Mouse (Mus musculus): ENCODE measurements around the gene Dnmt1. TPM values are rescaled to one million over a fixed set of nuclear protein-coding genes. Genes with fewer than 3 reads are reported as not detected.
"Not testable (repeated sequence)": the region's sequence is repeated elsewhere in the genome, so short reads cannot be mapped to it uniquely, and the experiment has no call there.

Dnmt1 gene
- polyA plus RNA-seq (2014; fragmentation: Nextera tagmentation; extraction: Ambion mirVana): 64.7 and 69.6 TPM in 2 replicates

- Histone ChIP-seq H3K4me1 (ENCODE audit: control insufficient read depth, insufficient read depth, low read length) (no peaks in the 10 kb centered on the region), H3K4me3 (ENCODE audit: low read depth, low read length) (no peak within 1 kb of the TSS), H3K27me3 (ENCODE audit: control insufficient read depth, insufficient read depth, low read length) (no peaks in the 10 kb centered on the region), H3K9me3 (ENCODE audit: control insufficient read depth, low read depth, low read length) (no peaks in the 10 kb centered on the region), H3K9ac (replicated peaks; ENCODE audit: low read depth, low read length) (no peak within 1 kb of the TSS), H3K4me2 (replicated peaks; ENCODE audit: low read depth, low read length) (no peak within 1 kb of the TSS), H3K27ac (ENCODE audit: low read length) (no peak within 1 kb of the TSS), H3K36me3 (ENCODE audit: control insufficient read depth, insufficient read depth, low read length) (no peaks in the 10 kb centered on the region)
- 91% methylated on average over 2 of the region's 2 CpGs for WGBS
- no peak for ATAC-seq (ENCODE audit: insufficient number of reproducible peaks, insufficient read depth, low FRiP score, low read depth)
Observed at GRCm38 (mm10) chr9:20959430-20959938, at the start of gene Dnmt1. Gene Dnmt1, minus strand, starts transcription at chr9:20959888.

- no peak overlapping the region for H3K4me2 ChIP-seq (replicated peaks; ENCODE audit: low read depth, low read length)
- WGBS: 79% methylated on average over 7 of the region's 7 CpGs
- no peaks in the 10 kb centered on the region for H3K27me3 ChIP-seq (ENCODE audit: control insufficient read depth, insufficient read depth, low read length)
- H3K4me3 ChIP-seq (ENCODE audit: low read depth, low read length): no peak overlapping the region
- peaks cover 38% of the 10 kb centered on the region for H3K36me3 ChIP-seq (ENCODE audit: control insufficient read depth, insufficient read depth, low read length)
- H3K27ac ChIP-seq (ENCODE audit: low read length): no peak overlapping the region
- H3K4me1 ChIP-seq (ENCODE audit: control insufficient read depth, insufficient read depth, low read length): no peaks in the 10 kb centered on the region
- ATAC-seq (ENCODE audit: insufficient number of reproducible peaks, insufficient read depth, low FRiP score, low read depth): no peak
- H3K9me3 ChIP-seq (ENCODE audit: control insufficient read depth, low read depth, low read length): no peaks in the 10 kb centered on the region
- no peak overlapping the region for H3K9ac ChIP-seq (replicated peaks; ENCODE audit: low read depth, low read length)
Observed at GRCm38 (mm10) chr9:21008007-21008406, 48.3 kb upstream of the Dnmt1 start.

- Histone ChIP-seq H3K9me3 (ENCODE audit: control insufficient read depth, low read depth, low read length) (no peaks in the 10 kb centered on the region), H3K9ac (replicated peaks; ENCODE audit: low read depth, low read length) (no peak overlapping the region), H3K4me1 (ENCODE audit: control insufficient read depth, insufficient read depth, low read length) (no peaks in the 10 kb centered on the region), H3K27me3 (ENCODE audit: control insufficient read depth, insufficient read depth, low read length) (no peaks in the 10 kb centered on the region), H3K4me3 (ENCODE audit: low read depth, low read length) (no peak overlapping the region), H3K27ac (ENCODE audit: low read length) (no peak overlapping the region), H3K4me2 (replicated peaks; ENCODE audit: low read depth, low read length) (no peak overlapping the region), H3K36me3 (ENCODE audit: control insufficient read depth, insufficient read depth, low read length) (peaks cover 38% of the 10 kb centered on the region)
- no peak for ATAC-seq (ENCODE audit: insufficient number of reproducible peaks, insufficient read depth, low FRiP score, low read depth)
- 94% methylated on average over 10 of the region's 10 CpGs for WGBS
Observed at GRCm38 (mm10) chr9:21007313-21007952, 47.7 kb upstream of the Dnmt1 start.

- H3K4me3 ChIP-seq (ENCODE audit: low read depth, low read length): peak within 1 kb of the TSS; percentile 69
- under 1% methylated on average over 72 of the region's 72 CpGs for WGBS
- H3K9me3 ChIP-seq (ENCODE audit: control insufficient read depth, low read depth, low read length): no peaks in the 10 kb centered on the region
- peak; percentile 79 for ATAC-seq (ENCODE audit: insufficient number of reproducible peaks, insufficient read depth, low FRiP score, low read depth)
- H3K4me1 ChIP-seq (ENCODE audit: control insufficient read depth, insufficient read depth, low read length): no peaks in the 10 kb centered on the region
- H3K4me2 ChIP-seq (replicated peaks; ENCODE audit: low read depth, low read length): peak within 1 kb of the TSS; percentile 76
- peak within 1 kb of the TSS; percentile 52 for H3K9ac ChIP-seq (replicated peaks; ENCODE audit: low read depth, low read length)
- no peaks in the 10 kb centered on the region for H3K27me3 ChIP-seq (ENCODE audit: control insufficient read depth, insufficient read depth, low read length)
- peak within 1 kb of the TSS; percentile 29 for H3K27ac ChIP-seq (ENCODE audit: low read length)
- peaks cover 31% of the 10 kb centered on the region for H3K36me3 ChIP-seq (ENCODE audit: control insufficient read depth, insufficient read depth, low read length)
Observed at GRCm38 (mm10) chr9:21002627-21003551, 43.2 kb upstream of the Dnmt1 start, which contains the start of gene Mrpl4. Gene Mrpl4, plus strand, starts transcription at chr9:21002738.

- 9% methylated on average over 7 of the region's 7 CpGs for WGBS
- no peaks in the 10 kb centered on the region for H3K27me3 ChIP-seq (ENCODE audit: control insufficient read depth, insufficient read depth, low read length)
- H3K9ac ChIP-seq (replicated peaks; ENCODE audit: low read depth, low read length): peak overlapping the region; percentile 52
- H3K4me2 ChIP-seq (replicated peaks; ENCODE audit: low read depth, low read length): peak overlapping the region; percentile 76
- ATAC-seq (ENCODE audit: insufficient number of reproducible peaks, insufficient read depth, low FRiP score, low read depth): no peak; the same call in 1 of the 2 replicates
- no peaks in the 10 kb centered on the region for H3K9me3 ChIP-seq (ENCODE audit: control insufficient read depth, low read depth, low read length)
- H3K36me3 ChIP-seq (ENCODE audit: control insufficient read depth, insufficient read depth, low read length): peaks cover 24% of the 10 kb centered on the region
- H3K4me1 ChIP-seq (ENCODE audit: control insufficient read depth, insufficient read depth, low read length): no peaks in the 10 kb centered on the region
- peak overlapping the region; percentile 69 for H3K4me3 ChIP-seq (ENCODE audit: low read depth, low read length)
- H3K27ac ChIP-seq (ENCODE audit: low read length): peak overlapping the region; percentile 29; the same call in 1 of the 2 replicates
Observed at GRCm38 (mm10) chr9:21002270-21002626, 42.6 kb upstream of the Dnmt1 start.

GRCm38 (mm10) chr9:21001651-21002200, 42.0 kb upstream of the Dnmt1 start:
- no peak for ATAC-seq (ENCODE audit: insufficient number of reproducible peaks, insufficient read depth, low FRiP score, low read depth)
- Histone ChIP-seq H3K27me3 (ENCODE audit: control insufficient read depth, insufficient read depth, low read length) (no peaks in the 10 kb centered on the region), H3K4me2 (replicated peaks; ENCODE audit: low read depth, low read length) (peak overlapping the region; percentile 76; the same call in 1 of the 2 replicates), H3K36me3 (ENCODE audit: control insufficient read depth, insufficient read depth, low read length) (peaks cover 19% of the 10 kb centered on the region; the same call in 1 of the 2 replicates), H3K9me3 (ENCODE audit: control insufficient read depth, low read depth, low read length) (no peaks in the 10 kb centered on the region), H3K4me1 (ENCODE audit: control insufficient read depth, insufficient read depth, low read length) (no peaks in the 10 kb centered on the region), H3K4me3 (ENCODE audit: low read depth, low read length) (no peak overlapping the region), H3K27ac (ENCODE audit: low read length) (no peak overlapping the region), H3K9ac (replicated peaks; ENCODE audit: low read depth, low read length) (no peak overlapping the region; the same call in 1 of the 2 replicates)
- 47% methylated on average over 6 of the region's 6 CpGs for WGBS

- Histone ChIP-seq H3K36me3 (ENCODE audit: control insufficient read depth, insufficient read depth, low read length) (peaks cover 12% of the 10 kb centered on the region; the same call in 1 of the 2 replicates), H3K27me3 (ENCODE audit: control insufficient read depth, insufficient read depth, low read length) (no peaks in the 10 kb centered on the region), H3K4me2 (replicated peaks; ENCODE audit: low read depth, low read length) (no peak overlapping the region), H3K4me1 (ENCODE audit: control insufficient read depth, insufficient read depth, low read length) (no peaks in the 10 kb centered on the region), H3K9me3 (ENCODE audit: control insufficient read depth, low read depth, low read length) (no peaks in the 10 kb centered on the region), H3K4me3 (ENCODE audit: low read depth, low read length) (no peak overlapping the region), H3K9ac (replicated peaks; ENCODE audit: low read depth, low read length) (no peak overlapping the region), H3K27ac (ENCODE audit: low read length) (no peak overlapping the region)
- ATAC-seq (ENCODE audit: insufficient number of reproducible peaks, insufficient read depth, low FRiP score, low read depth): no peak
Observed at GRCm38 (mm10) chr9:21000811-21001210, 41.1 kb upstream of the Dnmt1 start.

- ATAC-seq (ENCODE audit: insufficient number of reproducible peaks, insufficient read depth, low FRiP score, low read depth); H3K27me3 ChIP-seq (ENCODE audit: control insufficient read depth, insufficient read depth, low read length); H3K36me3 ChIP-seq (ENCODE audit: control insufficient read depth, insufficient read depth, low read length); H3K9ac ChIP-seq (replicated peaks; ENCODE audit: low read depth, low read length); H3K27ac ChIP-seq (ENCODE audit: low read length); H3K4me1 ChIP-seq (ENCODE audit: control insufficient read depth, insufficient read depth, low read length); H3K4me3 ChIP-seq (ENCODE audit: low read depth, low read length); H3K9me3 ChIP-seq (ENCODE audit: control insufficient read depth, low read depth, low read length); H3K4me2 ChIP-seq (replicated peaks; ENCODE audit: low read depth, low read length): not testable (repeated sequence)
- 63% methylated on average over 1 of the region's 1 CpGs for WGBS
Observed at GRCm38 (mm10) chr9:20998337-20998736, 38.6 kb upstream of the Dnmt1 start.
